Comparison of ENCODE assay signal across 7 mouse cellular contexts in genomic region chr17:12372021-12372420, GRCm38 (mm10). TPM values are rescaled to one million over a fixed set of nuclear protein-coding genes. Genes with fewer than 3 reads are reported as not detected.
DNase-seq lines count a peak whose midpoint lies in the region; ATAC-seq and TF ChIP-seq lines count a peak whose summit lies in the region.

No protein-coding gene starts in this region.

- peak; percentile 60 to 69 for DNase-seq in adrenal gland, adult 18-20 months (ENCODE audit: low spot score in 2 of 2)
- peak; percentile 59 for DNase-seq in gastrocnemius, adult 8-10 months (ENCODE audit: low spot score in 2 of 2)
- peak; percentile 37 for DNase-seq in hindlimb bud, embryonic 11.5 days (ENCODE audit: extremely low spot score, low read depth, low spot score)
- DNase-seq in left cerebral cortex, postnatal 36 days (ENCODE audit: low spot score in 2 of 2), result peak; percentile 36 to 43
- no peak for DNase-seq in midbrain, embryonic 11.5 days (ENCODE audit: low spot score, missing footprints)
- DNase-seq in spleen, adult 12 weeks (ENCODE audit: low spot score), result peak; percentile 53

- no peak for TF ChIP-seq POLR2A in cortical plate, adult 2 months (IDR thresholded peaks at IDR 0.05; ENCODE audit: extremely low read depth, insufficient read depth, low read length)

- H3K4me3 ChIP-seq in cortical plate, adult 2 months (ENCODE audit: insufficient read depth, low read length), result no peak overlapping the region
- H3K4me3 ChIP-seq in midbrain, embryonic 11.5 days (ENCODE audit: low read depth, low read length), result no peak overlapping the region

- 32% methylated on average over 4 of the region's 4 CpGs for WGBS in midbrain, embryonic 11.5 days

- intact Hi-C loops in left cerebral cortex, postnatal 36 days (cut with DNase I), result loop anchor here (5.0 kb wide), 2 partner anchors 105 to 145 kb away; no protein-coding TSS in a partner anchor

- no peak overlapping the region for H3K9ac ChIP-seq in midbrain, embryonic 11.5 days (ENCODE audit: low read length)

- H3K4me2 ChIP-seq in midbrain, embryonic 11.5 days, result no peak overlapping the region

- no peaks in the 10 kb centered on the region for H3K4me1 ChIP-seq in cortical plate, adult 2 months (ENCODE audit: control insufficient read depth, insufficient read depth, low read length)
- H3K4me1 ChIP-seq in midbrain, embryonic 11.5 days (ENCODE audit: control insufficient read depth, insufficient read depth, low read length), result peaks cover 4% of the 10 kb centered on the region; the same call in 1 of the 2 replicates

- H3K27ac ChIP-seq in cortical plate, adult 2 months (ENCODE audit: insufficient read depth, low read length), result no peak overlapping the region
- H3K27ac ChIP-seq in midbrain, embryonic 11.5 days (ENCODE audit: low read depth, low read length), result no peak overlapping the region

- TF ChIP-seq CTCF in cortical plate, adult 2 months (IDR thresholded peaks at IDR 0.05; ENCODE audit: extremely low read depth, insufficient read depth, low read length), result peak; percentile 77

- ATAC-seq in midbrain, embryonic 11.5 days (ENCODE audit: low FRiP score), result peak; percentile 56; the same call in 1 of the 2 replicates

- no peaks in the 10 kb centered on the region for H3K9me3 ChIP-seq in midbrain, embryonic 11.5 days (ENCODE audit: control insufficient read depth, low read length)

- H3K36me3 ChIP-seq in midbrain, embryonic 11.5 days (ENCODE audit: control insufficient read depth, insufficient read depth, low read length), result no peaks in the 10 kb centered on the region

- H3K27me3 ChIP-seq in midbrain, embryonic 11.5 days (ENCODE audit: control insufficient read depth, insufficient read depth, low read length), result no peaks in the 10 kb centered on the region

RNA-seq across cellular contexts. Expression of gene Plg, which starts 6.4 kb away (rescaled TPM):
- under 1 TPM in 1 of 2 experiments, not detected in 1; 0.36 TPM for total RNA-seq in adrenal gland, adult 18-20 months (2021)
- polyA plus RNA-seq in cortical plate, adult 2 months (2012; rRNA removed), result 0.10 and 0.13 TPM in 2 replicates
- total RNA-seq in gastrocnemius, adult 8-10 months (2022), result under 1 TPM in 1 of 4 experiments, not detected in 3; 0.56 TPM
- under 1 TPM in 1 of 2 experiments, not detected in 1; 0.18 TPM for total RNA-seq in left cerebral cortex, postnatal 36 days (2021)
- 0.06 TPM in 1 of 2 replicates, not detected in the other for polyA plus RNA-seq in midbrain, embryonic 11.5 days (2014; fragmentation: Nextera tagmentation; extraction: Ambion mirVana)

RNA-seq across cellular contexts. Expression of gene Map3k4, which starts 53.4 kb away (rescaled TPM):
- total RNA-seq in adrenal gland, adult 18-20 months (2021), result 10 to 100 TPM; 23.0 to 23.3 TPM
- 25.4 and 28.1 TPM in 2 replicates for polyA plus RNA-seq in cortical plate, adult 2 months (2012; rRNA removed)
- total RNA-seq in gastrocnemius, adult 8-10 months (2022), result 10 to 100 TPM; 32.4 to 41.9 (median 36.2) TPM
- total RNA-seq in left cerebral cortex, postnatal 36 days (2021), result 10 to 100 TPM; 45.1 to 54.7 TPM
- polyA plus RNA-seq in midbrain, embryonic 11.5 days (2014; fragmentation: Nextera tagmentation; extraction: Ambion mirVana), result 46.3 and 51.3 TPM in 2 replicates
